ENCODE assay signal across 7 mouse cellular contexts in the genomic region with DNA sequence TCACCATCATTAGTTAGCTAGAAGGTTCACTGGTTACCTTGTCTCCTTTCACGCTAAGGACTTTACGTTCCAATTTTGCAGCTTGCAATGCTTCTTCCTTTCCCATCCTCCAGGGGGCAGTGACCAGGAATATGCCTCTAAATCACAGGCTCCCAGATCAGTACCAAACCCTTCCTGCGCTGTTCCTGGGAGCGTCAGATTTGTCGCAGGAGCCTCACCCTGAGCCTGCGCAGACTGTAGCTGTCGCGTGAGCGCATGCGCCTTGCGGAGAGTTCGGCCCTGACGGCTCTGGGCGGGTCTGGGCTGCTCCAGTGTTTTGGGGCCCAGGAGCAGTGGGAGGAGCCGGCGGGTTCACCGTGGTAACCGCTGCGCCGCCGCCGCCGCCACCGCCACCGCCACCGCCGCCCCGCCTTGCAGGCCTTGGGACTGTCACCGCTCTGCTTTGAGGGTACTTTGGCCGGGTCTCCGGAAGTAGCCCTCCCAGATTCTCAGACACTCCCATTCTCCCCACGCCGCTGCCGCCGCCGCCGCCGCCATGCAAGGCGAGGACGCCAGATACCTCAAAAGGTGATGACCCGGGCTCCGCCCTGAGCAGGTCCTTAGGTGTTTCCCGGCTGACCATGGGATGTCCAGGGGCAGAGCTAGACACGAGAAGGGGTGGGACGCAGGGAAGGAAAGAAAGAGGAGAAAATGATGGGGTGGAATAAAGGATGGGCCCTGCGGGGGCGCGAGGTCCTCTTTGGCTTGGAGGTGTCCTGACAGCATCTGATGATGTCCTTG. TPM values are rescaled to one million over a fixed set of nuclear protein-coding genes. Genes with fewer than 3 reads are reported as not detected.
DNase-seq lines count a peak whose midpoint lies in the region; ATAC-seq lines count a peak whose summit lies in the region.

A gene (plus strand): TSS at position 248 of the 780 bp plus-strand sequence.

- peak within 1 kb of the TSS; percentile 69 for H3K4me2 ChIP-seq in intestine, embryonic 15.5 days (replicated peaks)

- under 1% methylated on average over 47 of the region's 48 CpGs for WGBS in intestine, embryonic 15.5 days
- WGBS in midbrain, embryonic 10.5 days, result under 1% methylated on average over 48 of the region's 48 CpGs

- peaks cover 3% of the 10 kb centered on the region; the same call in 1 of the 2 replicates for H3K36me3 ChIP-seq in intestine, embryonic 15.5 days
- peaks cover 12% of the 10 kb centered on the region for H3K36me3 ChIP-seq in midbrain, embryonic 10.5 days

- no peak within 1 kb of the TSS for H3K27ac ChIP-seq in intestine, embryonic 15.5 days
- peak within 1 kb of the TSS; percentile 89 for H3K27ac ChIP-seq in midbrain, embryonic 10.5 days (replicated peaks)

- H3K4me1 ChIP-seq in intestine, embryonic 15.5 days (replicated peaks), result no peaks in the 10 kb centered on the region
- H3K4me1 ChIP-seq in midbrain, embryonic 10.5 days, result peaks cover 9% of the 10 kb centered on the region

- peak within 1 kb of the TSS; percentile 76 for H3K4me3 ChIP-seq in intestine, embryonic 15.5 days (replicated peaks)
- peak within 1 kb of the TSS; percentile 80 for H3K4me3 ChIP-seq in midbrain, embryonic 10.5 days

- H3K27me3 ChIP-seq in intestine, embryonic 15.5 days (replicated peaks), result no peaks in the 10 kb centered on the region
- no peaks in the 10 kb centered on the region for H3K27me3 ChIP-seq in midbrain, embryonic 10.5 days (ENCODE audit: low read depth, poor library complexity, severe bottlenecking)

- no peaks in the 10 kb centered on the region for H3K9me3 ChIP-seq in intestine, embryonic 15.5 days
- H3K9me3 ChIP-seq in midbrain, embryonic 10.5 days (replicated peaks), result peaks cover 6% of the 10 kb centered on the region; the same call in 1 of the 2 replicates

- intact Hi-C loops in gastrocnemius, postnatal 36 days (cut with DNase I), result no loop called here
- intact Hi-C loops in left cerebral cortex, postnatal 25 days (cut with DNase I), result loop anchor here (10.0 kb wide), 1 partner anchor 375 kb away; a partner anchor contains a TSS

- peak; percentile 99 for DNase-seq in adrenal gland, adult 2 months
- DNase-seq in embryo, embryonic 11.5 days (ENCODE audit: low read depth, low spot score), result peak; percentile 98
- peak; percentile 95 to 98 for DNase-seq in gastrocnemius, postnatal 36 days
- peak; percentile 98 to 100 for DNase-seq in left cerebral cortex, postnatal 25 days (ENCODE audit: low spot score in 2 of 2)
- peak; percentile 98 for DNase-seq in midbrain, embryonic 10.5 days (ENCODE audit: low spot score)
- DNase-seq in right cerebral cortex, postnatal 4 days, result peak; percentile 94

- peak within 1 kb of the TSS; percentile 70 for H3K9ac ChIP-seq in intestine, embryonic 15.5 days

- ATAC-seq in intestine, embryonic 15.5 days, result peak; percentile 100

RNA-seq across cellular contexts. Expression of the gene that starts here (rescaled TPM):
- 10 to 100 TPM; 18.6 to 23.5 TPM for total RNA-seq in adrenal gland, adult 2 months (2021)
- polyA plus RNA-seq in adrenal gland, adult 2 months (2012; rRNA removed), result 4.1 and 4.2 TPM in 2 replicates
- total RNA-seq in gastrocnemius, postnatal 36 days (2021), result 10 to 100 TPM; 15.8 to 16.9 TPM
- polyA plus RNA-seq in intestine, embryonic 15.5 days (2015; fragmentation: Nextera tagmentation; extraction: Ambion mirVana), result 19.8 and 22.2 TPM in 2 replicates
- total RNA-seq in left cerebral cortex, postnatal 25 days (2021), result 100 to 1,000 TPM; 205 to 213 TPM
- polyA plus RNA-seq in midbrain, embryonic 10.5 days (2016; fragmentation: Nextera tagmentation; extraction: Ambion mirVana), result 30.6 and 35.3 TPM in 2 replicates

Comparison
In these comparisons a context has a peak if more than half of its experiments do, and no peak if none do; other contexts are left out.
1. RNA of the gene that starts here (total RNA-seq): 205 to 213 TPM in left cerebral cortex, postnatal 25 days; 18.6 to 23.5 TPM in adrenal gland, adult 2 months and 15.8 to 16.9 TPM in gastrocnemius, postnatal 36 days; every median in the first group is over 4 times any median in the second.
2. Peak in every context shown above with its lines, with median percentiles within 50 percentile points of each other: DNase-seq.